Mouse (Mus musculus): Measurements from ENCODE around the gene Men1. TPM values are rescaled to one million over a fixed set of nuclear protein-coding genes. Genes with fewer than 3 reads are reported as not detected.

Gene Men1
- polyA plus RNA-seq, 1 experiment: 76.5 TPM

- Histone ChIP-seq H3K4me1 (ENCODE audit: control insufficient read depth, insufficient read depth, low read length) (no peaks in the 10 kb centered on the region), H3K27ac (ENCODE audit: insufficient read depth, low read length) (no peak overlapping the region), H3K4me3 (ENCODE audit: insufficient read depth, low read length) (no peak overlapping the region)
- TF ChIP-seq CTCF (IDR thresholded peaks at IDR 0.05; ENCODE audit: extremely low read depth, insufficient read depth, low read length) (no peak), POLR2A (IDR thresholded peaks at IDR 0.05; ENCODE audit: extremely low read depth, insufficient read depth, low read length) (no peak)
These were observed 42.5 kb upstream of the Men1 start for GRCm38 (mm10) chr19:6292262-6292661.

- no peak for TF ChIP-seq POLR2A (IDR thresholded peaks at IDR 0.05; ENCODE audit: extremely low read depth, insufficient read depth, low read length)
- TF ChIP-seq CTCF (IDR thresholded peaks at IDR 0.05; ENCODE audit: extremely low read depth, insufficient read depth, low read length): no peak
- Histone ChIP-seq H3K27ac (ENCODE audit: insufficient read depth, low read length) (no peak overlapping the region), H3K4me1 (ENCODE audit: control insufficient read depth, insufficient read depth, low read length) (no peaks in the 10 kb centered on the region), H3K4me3 (ENCODE audit: insufficient read depth, low read length) (no peak overlapping the region)
These were observed 40.5 kb upstream of the Men1 start for GRCm38 (mm10) chr19:6294301-6294700.

GRCm38 (mm10) chr19:6296551-6297210 lies 38.1 kb upstream of the Men1 start:
- no peak for TF ChIP-seq CTCF (IDR thresholded peaks at IDR 0.05; ENCODE audit: extremely low read depth, insufficient read depth, low read length)
- TF ChIP-seq POLR2A (IDR thresholded peaks at IDR 0.05; ENCODE audit: extremely low read depth, insufficient read depth, low read length): no peak
- Histone ChIP-seq H3K4me1 (ENCODE audit: control insufficient read depth, insufficient read depth, low read length) (no peaks in the 10 kb centered on the region), H3K4me3 (ENCODE audit: insufficient read depth, low read length) (no peak overlapping the region), H3K27ac (ENCODE audit: insufficient read depth, low read length) (no peak overlapping the region)

GRCm38 (mm10) chr19:6297641-6298040 lies 37.1 kb upstream of the Men1 start:
- no peak overlapping the region for H3K4me3 ChIP-seq (ENCODE audit: insufficient read depth, low read length)
- TF ChIP-seq CTCF (IDR thresholded peaks at IDR 0.05; ENCODE audit: extremely low read depth, insufficient read depth, low read length) (no peak), POLR2A (IDR thresholded peaks at IDR 0.05; ENCODE audit: extremely low read depth, insufficient read depth, low read length) (no peak)
- H3K27ac ChIP-seq (ENCODE audit: insufficient read depth, low read length): no peak overlapping the region
- H3K4me1 ChIP-seq (ENCODE audit: control insufficient read depth, insufficient read depth, low read length): no peaks in the 10 kb centered on the region

GRCm38 (mm10) chr19:6299003-6299402 lies 35.8 kb upstream of the Men1 start:
- Histone ChIP-seq H3K4me1 (ENCODE audit: control insufficient read depth, insufficient read depth, low read length) (no peaks in the 10 kb centered on the region), H3K27ac (ENCODE audit: insufficient read depth, low read length) (no peak overlapping the region), H3K4me3 (ENCODE audit: insufficient read depth, low read length) (no peak overlapping the region)
- TF ChIP-seq CTCF (IDR thresholded peaks at IDR 0.05; ENCODE audit: extremely low read depth, insufficient read depth, low read length) (no peak), POLR2A (IDR thresholded peaks at IDR 0.05; ENCODE audit: extremely low read depth, insufficient read depth, low read length) (no peak)

GRCm38 (mm10) chr19:6299450-6300267 lies 35.1 kb upstream of the Men1 start:
- TF ChIP-seq POLR2A (IDR thresholded peaks at IDR 0.05; ENCODE audit: extremely low read depth, insufficient read depth, low read length) (no peak), CTCF (IDR thresholded peaks at IDR 0.05; ENCODE audit: extremely low read depth, insufficient read depth, low read length) (no peak)
- Histone ChIP-seq H3K4me1 (ENCODE audit: control insufficient read depth, insufficient read depth, low read length) (no peaks in the 10 kb centered on the region), H3K4me3 (ENCODE audit: insufficient read depth, low read length) (no peak overlapping the region), H3K27ac (ENCODE audit: insufficient read depth, low read length) (peak overlapping the region; percentile 42; the same call in 1 of the 2 replicates)

GRCm38 (mm10) chr19:6300402-6300841 lies 34.4 kb upstream of the Men1 start:
- Histone ChIP-seq H3K4me1 (ENCODE audit: control insufficient read depth, insufficient read depth, low read length) (no peaks in the 10 kb centered on the region), H3K27ac (ENCODE audit: insufficient read depth, low read length) (no peak overlapping the region), H3K4me3 (ENCODE audit: insufficient read depth, low read length) (no peak overlapping the region)
- TF ChIP-seq POLR2A (IDR thresholded peaks at IDR 0.05; ENCODE audit: extremely low read depth, insufficient read depth, low read length) (no peak), CTCF (IDR thresholded peaks at IDR 0.05; ENCODE audit: extremely low read depth, insufficient read depth, low read length) (no peak)

- H3K4me1 ChIP-seq (ENCODE audit: control insufficient read depth, insufficient read depth, low read length): no peaks in the 10 kb centered on the region
These were observed 32.7 kb upstream of the Men1 start for GRCm38 (mm10) chr19:6302114-6302513.

GRCm38 (mm10) chr19:6302522-6302921 lies 32.3 kb upstream of the Men1 start:
- Histone ChIP-seq H3K4me3 (ENCODE audit: insufficient read depth, low read length) (no peak overlapping the region), H3K27ac (ENCODE audit: insufficient read depth, low read length) (no peak overlapping the region), H3K4me1 (ENCODE audit: control insufficient read depth, insufficient read depth, low read length) (no peaks in the 10 kb centered on the region)
- TF ChIP-seq POLR2A (IDR thresholded peaks at IDR 0.05; ENCODE audit: extremely low read depth, insufficient read depth, low read length) (no peak), CTCF (IDR thresholded peaks at IDR 0.05; ENCODE audit: extremely low read depth, insufficient read depth, low read length) (no peak)

More at GRCm38 (mm10) chr19:6302114-6302513, 32.7 kb upstream of the Men1 start:
- H3K27ac ChIP-seq (ENCODE audit: insufficient read depth, low read length): no peak overlapping the region
- no peak for TF ChIP-seq POLR2A (IDR thresholded peaks at IDR 0.05; ENCODE audit: extremely low read depth, insufficient read depth, low read length)
- no peak for TF ChIP-seq CTCF (IDR thresholded peaks at IDR 0.05; ENCODE audit: extremely low read depth, insufficient read depth, low read length)
- H3K4me3 ChIP-seq (ENCODE audit: insufficient read depth, low read length): no peak overlapping the region

- Histone ChIP-seq H3K4me1 (ENCODE audit: control insufficient read depth, insufficient read depth, low read length) (no peaks in the 10 kb centered on the region), H3K4me3 (ENCODE audit: insufficient read depth, low read length) (no peak overlapping the region), H3K27ac (ENCODE audit: insufficient read depth, low read length) (no peak overlapping the region)
- TF ChIP-seq POLR2A (IDR thresholded peaks at IDR 0.05; ENCODE audit: extremely low read depth, insufficient read depth, low read length) (no peak), CTCF (IDR thresholded peaks at IDR 0.05; ENCODE audit: extremely low read depth, insufficient read depth, low read length) (no peak)
These were observed 30.9 kb upstream of the Men1 start for GRCm38 (mm10) chr19:6303831-6304230.

Data from cortical plate, adult 2 months (tissue).